Mouse (Mus musculus): Measurements from ENCODE around the gene Nr4a2. TPM values are rescaled to one million over a fixed set of nuclear protein-coding genes. Genes with fewer than 3 reads are reported as not detected.

The Nr4a2 gene
- total and polyA plus RNA-seq, 2 experiments: under 0.01 to 0.42 TPM

GRCm38 (mm10) chr2:57103845-57104660 is 19.8 kb downstream of the Nr4a2 start:
- 3% methylated on average over 26 of the region's 26 CpGs for WGBS
- Histone ChIP-seq H3K27ac (replicated peaks; ENCODE audit: insufficient read depth, low read depth, low read length) (no peak overlapping the region), H3K4me1 (ENCODE audit: control insufficient read depth, insufficient read depth, low read length) (no peaks in the 10 kb centered on the region; the same call in 1 of the 2 replicates), H3K27me3 (ENCODE audit: control insufficient read depth, insufficient read depth, low read length) (peaks cover 15% of the 10 kb centered on the region), H3K36me3 (ENCODE audit: control insufficient read depth, insufficient read depth, low read length) (no peaks in the 10 kb centered on the region), H3K4me3 (ENCODE audit: insufficient read depth, low read depth, low read length) (no peak overlapping the region), H3K79me2 (ENCODE audit: control insufficient read depth, insufficient read depth, low read length) (no peaks in the 10 kb centered on the region), H3K9ac (ENCODE audit: low read depth, low read length) (no peak overlapping the region)
- DNase-seq (ENCODE audit: extremely low read depth, low read depth, low spot score): no peak
- TF ChIP-seq POLR2A (IDR thresholded peaks at IDR 0.05; ENCODE audit: extremely low read depth, insufficient read depth, low read length): no peak
- TF ChIP-seq CTCF (IDR thresholded peaks at IDR 0.05; ENCODE audit: low read depth, low read length): no peak

DNA sequence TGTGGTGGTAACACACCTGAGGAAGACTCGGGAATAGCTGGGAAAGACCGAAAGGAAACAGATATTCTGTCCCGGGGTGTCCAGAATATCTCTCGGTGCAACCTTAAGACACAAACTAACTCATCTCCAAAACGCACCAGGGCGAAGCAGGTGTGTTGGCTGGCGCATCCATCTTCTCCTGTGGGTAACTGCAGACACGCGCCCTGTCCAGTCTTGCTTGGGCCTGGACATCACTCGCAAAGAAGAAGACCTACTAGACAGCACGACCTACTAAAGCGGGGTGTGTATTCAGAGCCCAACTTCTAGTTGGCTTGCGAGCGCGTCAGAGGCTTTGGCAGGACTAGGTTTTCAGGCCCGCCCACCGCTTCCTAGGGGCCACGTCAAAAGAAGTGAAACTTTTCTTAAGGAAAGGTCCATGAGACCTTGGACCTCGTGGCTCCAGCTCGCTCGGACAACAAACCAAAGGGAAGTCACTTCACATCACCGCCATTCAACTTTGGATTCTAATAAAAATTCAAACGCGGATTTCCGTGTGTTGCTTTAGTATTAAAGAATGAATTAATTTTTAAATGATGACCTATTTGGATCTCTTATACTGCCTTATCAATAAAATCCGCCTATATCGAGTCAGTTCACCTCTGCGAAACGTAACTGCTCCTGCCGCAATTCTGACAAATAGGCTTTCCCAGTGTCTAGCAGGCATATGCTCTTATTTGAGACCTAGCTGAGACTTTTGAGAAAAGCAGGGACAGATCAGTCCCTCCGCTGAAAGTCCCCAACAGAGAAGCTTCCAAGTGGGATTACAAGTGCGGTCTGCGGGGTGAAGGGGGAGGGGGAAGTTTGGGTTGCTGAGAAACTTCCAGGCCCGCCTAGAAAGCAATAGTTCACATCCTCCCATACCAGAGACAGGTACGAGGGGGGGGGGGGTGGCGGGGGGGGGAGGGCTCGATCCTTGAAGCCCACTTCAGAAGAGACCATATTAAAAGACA is 20.7 kb downstream of the Nr4a2 start:
- 4% methylated on average over 37 of the region's 37 CpGs for WGBS
- Histone ChIP-seq H3K27me3 (ENCODE audit: control insufficient read depth, insufficient read depth, low read length) (peaks cover 15% of the 10 kb centered on the region), H3K9ac (ENCODE audit: low read depth, low read length) (no peak overlapping the region), H3K36me3 (ENCODE audit: control insufficient read depth, insufficient read depth, low read length) (no peaks in the 10 kb centered on the region), H3K4me3 (ENCODE audit: insufficient read depth, low read depth, low read length) (peak overlapping the region; percentile 6; the same call in 1 of the 2 replicates), H3K79me2 (ENCODE audit: control insufficient read depth, insufficient read depth, low read length) (no peaks in the 10 kb centered on the region), H3K27ac (replicated peaks; ENCODE audit: insufficient read depth, low read depth, low read length) (no peak overlapping the region), H3K4me1 (ENCODE audit: control insufficient read depth, insufficient read depth, low read length) (no peaks in the 10 kb centered on the region; the same call in 1 of the 2 replicates)
- TF ChIP-seq CTCF (IDR thresholded peaks at IDR 0.05; ENCODE audit: low read depth, low read length) (no peak), POLR2A (IDR thresholded peaks at IDR 0.05; ENCODE audit: extremely low read depth, insufficient read depth, low read length) (no peak)
- no peak for DNase-seq (ENCODE audit: extremely low read depth, low read depth, low spot score)

DNA sequence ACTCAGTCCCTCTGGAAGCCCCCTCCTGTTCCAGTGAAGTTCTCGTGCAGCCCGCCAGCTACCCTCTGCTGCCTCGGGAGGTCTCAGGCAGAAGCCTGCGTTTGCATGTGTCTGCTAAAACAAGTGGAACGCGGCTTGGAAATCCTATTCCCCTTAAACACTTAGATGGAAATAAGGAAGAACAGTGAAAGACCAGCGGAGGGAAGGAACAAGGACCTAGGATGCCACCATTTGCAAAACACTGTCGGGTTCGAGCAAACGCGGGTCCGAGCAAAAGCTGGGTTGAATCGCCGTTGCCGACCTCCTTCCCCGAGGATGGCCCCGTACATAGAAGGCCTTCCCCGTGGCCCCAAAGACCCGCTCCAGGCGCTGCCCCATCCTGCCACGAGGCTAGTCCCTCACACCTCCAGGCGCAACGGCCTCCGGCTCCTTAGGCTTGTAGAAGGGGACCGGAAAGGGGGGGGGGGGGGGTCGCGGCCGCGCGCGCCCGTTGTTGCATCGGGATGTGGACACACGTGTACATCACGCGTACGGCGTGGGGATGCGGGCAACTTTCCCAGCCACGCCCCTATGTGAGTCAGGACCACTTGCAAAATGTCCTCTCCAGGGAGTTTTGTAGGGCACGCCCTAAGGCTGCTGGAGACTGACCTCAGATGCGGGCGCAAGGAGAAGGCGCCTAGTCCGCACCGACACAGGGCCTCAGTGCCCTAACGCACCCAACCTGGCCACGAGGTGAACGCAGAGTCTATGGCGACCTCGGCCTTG is 21.5 kb downstream of the Nr4a2 start:
- Histone ChIP-seq H3K4me1 (ENCODE audit: control insufficient read depth, insufficient read depth, low read length) (no peaks in the 10 kb centered on the region; the same call in 1 of the 2 replicates), H3K36me3 (ENCODE audit: control insufficient read depth, insufficient read depth, low read length) (no peaks in the 10 kb centered on the region), H3K9ac (ENCODE audit: low read depth, low read length) (no peak overlapping the region), H3K27me3 (ENCODE audit: control insufficient read depth, insufficient read depth, low read length) (peaks cover 15% of the 10 kb centered on the region), H3K4me3 (ENCODE audit: insufficient read depth, low read depth, low read length) (peak overlapping the region; percentile 6; the same call in 1 of the 2 replicates), H3K27ac (replicated peaks; ENCODE audit: insufficient read depth, low read depth, low read length) (no peak overlapping the region), H3K79me2 (ENCODE audit: control insufficient read depth, insufficient read depth, low read length) (no peaks in the 10 kb centered on the region)
- TF ChIP-seq POLR2A (IDR thresholded peaks at IDR 0.05; ENCODE audit: extremely low read depth, insufficient read depth, low read length) (no peak), CTCF (IDR thresholded peaks at IDR 0.05; ENCODE audit: low read depth, low read length) (no peak)
- WGBS: 3% methylated on average over 51 of the region's 51 CpGs
- DNase-seq (ENCODE audit: extremely low read depth, low read depth, low spot score): no peak

DNA sequence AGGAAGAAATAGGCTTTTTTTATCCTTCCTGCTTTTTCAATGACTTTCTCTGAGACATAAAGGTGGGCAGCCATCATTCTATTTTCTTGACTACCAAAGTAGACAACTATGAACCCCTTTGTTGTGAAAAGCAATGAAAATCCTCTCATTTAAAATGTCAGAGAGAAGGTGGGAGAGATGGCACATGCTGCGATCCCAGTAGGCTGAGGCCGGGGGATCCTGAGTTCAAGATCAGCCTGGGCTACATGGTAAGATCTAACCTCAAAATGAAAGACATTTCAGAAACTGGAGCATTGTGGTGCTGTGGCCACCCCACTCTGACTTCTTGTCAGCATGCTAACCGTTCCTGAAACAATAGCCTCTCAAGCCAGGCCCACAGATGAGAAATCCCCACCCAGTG is 23.6 kb downstream of the Nr4a2 start:
- peaks cover 15% of the 10 kb centered on the region for H3K27me3 ChIP-seq (ENCODE audit: control insufficient read depth, insufficient read depth, low read length)
- TF ChIP-seq POLR2A (IDR thresholded peaks at IDR 0.05; ENCODE audit: extremely low read depth, insufficient read depth, low read length) (no peak), CTCF (IDR thresholded peaks at IDR 0.05; ENCODE audit: low read depth, low read length) (no peak)
- no peak overlapping the region for H3K4me3 ChIP-seq (ENCODE audit: insufficient read depth, low read depth, low read length)
- H3K4me1 ChIP-seq (ENCODE audit: control insufficient read depth, insufficient read depth, low read length): no peaks in the 10 kb centered on the region; the same call in 1 of the 2 replicates
- H3K36me3 ChIP-seq (ENCODE audit: control insufficient read depth, insufficient read depth, low read length): no peaks in the 10 kb centered on the region
- no peak overlapping the region for H3K27ac ChIP-seq (replicated peaks; ENCODE audit: insufficient read depth, low read depth, low read length)
- no peak for DNase-seq (ENCODE audit: extremely low read depth, low read depth, low spot score)
- no peak overlapping the region for H3K9ac ChIP-seq (ENCODE audit: low read depth, low read length)
- 69% methylated on average over 3 of the region's 3 CpGs for WGBS
- H3K79me2 ChIP-seq (ENCODE audit: control insufficient read depth, insufficient read depth, low read length): no peaks in the 10 kb centered on the region

GRCm38 (mm10) chr2:57072452-57072851 is 51.4 kb downstream of the Nr4a2 start:
- Histone ChIP-seq H3K27ac (replicated peaks; ENCODE audit: insufficient read depth, low read depth, low read length) (no peak overlapping the region), H3K4me1 (ENCODE audit: control insufficient read depth, insufficient read depth, low read length) (no peaks in the 10 kb centered on the region), H3K4me3 (ENCODE audit: insufficient read depth, low read depth, low read length) (no peak overlapping the region), H3K27me3 (ENCODE audit: control insufficient read depth, insufficient read depth, low read length) (no peaks in the 10 kb centered on the region), H3K36me3 (ENCODE audit: control insufficient read depth, insufficient read depth, low read length) (no peaks in the 10 kb centered on the region), H3K79me2 (ENCODE audit: control insufficient read depth, insufficient read depth, low read length) (no peaks in the 10 kb centered on the region), H3K9ac (ENCODE audit: low read depth, low read length) (no peak overlapping the region)
- DNase-seq (ENCODE audit: extremely low read depth, low read depth, low spot score): no peak
- TF ChIP-seq CTCF (IDR thresholded peaks at IDR 0.05; ENCODE audit: low read depth, low read length) (no peak), POLR2A (IDR thresholded peaks at IDR 0.05; ENCODE audit: extremely low read depth, insufficient read depth, low read length) (no peak)
- WGBS: 73% methylated on average over 9 of the region's 9 CpGs
